Mouse (Mus musculus): ENCODE measurements around the gene Ddx21.

Ddx21 gene

DNA sequence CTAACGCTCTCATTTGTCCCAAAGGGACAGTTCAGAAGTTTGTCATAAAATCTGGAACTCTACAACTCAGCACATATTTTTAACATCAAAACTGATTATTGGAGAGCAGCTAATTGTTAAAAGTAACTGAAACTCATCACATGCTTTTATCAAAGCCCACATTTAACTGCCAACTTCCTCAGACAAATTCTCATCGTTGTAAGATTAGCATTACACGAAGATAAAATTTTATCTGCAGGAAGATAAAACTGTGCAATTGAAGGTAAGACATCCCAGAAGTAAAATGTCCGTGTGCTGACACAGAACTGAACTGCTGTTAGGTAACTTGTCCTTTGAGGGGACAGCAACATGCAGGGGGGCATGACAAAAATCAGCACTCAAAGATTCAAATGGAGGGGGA lies 33.2 kb downstream of the Ddx21 start:
- no peak for DNase-seq

DNA sequence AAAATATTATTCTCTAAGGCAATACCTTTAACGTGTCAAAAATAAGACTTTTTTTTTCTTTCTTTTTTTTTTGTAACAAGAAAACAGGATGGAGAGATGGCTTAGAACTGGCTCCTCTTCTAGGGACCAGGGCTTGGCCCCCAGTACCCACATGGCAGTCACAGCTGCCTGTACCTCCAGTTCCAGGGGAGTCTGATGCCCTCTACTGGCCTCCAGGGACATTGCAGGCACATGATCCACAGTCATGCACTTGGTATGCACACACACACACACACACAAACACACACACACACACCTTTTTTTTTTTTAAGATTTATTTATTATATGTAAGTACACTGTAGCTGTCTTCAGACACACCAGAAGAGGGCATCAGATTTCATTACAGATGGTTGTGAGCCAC lies 44.3 kb downstream of the Ddx21 start:
- no peak for DNase-seq

DNA sequence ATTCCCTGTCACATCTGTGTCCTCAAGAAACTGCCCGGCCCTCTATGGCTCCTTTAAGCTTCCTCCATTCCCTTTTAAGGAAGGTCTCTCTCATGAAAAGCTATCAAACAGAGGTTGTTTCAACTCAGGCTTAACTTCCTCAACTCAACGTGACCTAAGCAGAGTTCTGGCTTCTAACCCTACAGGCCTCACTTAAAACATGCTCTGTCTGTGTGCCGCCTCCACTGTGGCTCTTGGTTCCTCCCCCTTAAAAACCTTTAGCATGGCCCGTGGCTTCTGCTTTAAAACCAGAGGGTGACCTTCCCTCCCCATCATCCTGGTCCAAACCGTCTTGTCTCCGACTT lies 45.6 kb downstream of the Ddx21 start:
- DNase-seq: no peak

DNA sequence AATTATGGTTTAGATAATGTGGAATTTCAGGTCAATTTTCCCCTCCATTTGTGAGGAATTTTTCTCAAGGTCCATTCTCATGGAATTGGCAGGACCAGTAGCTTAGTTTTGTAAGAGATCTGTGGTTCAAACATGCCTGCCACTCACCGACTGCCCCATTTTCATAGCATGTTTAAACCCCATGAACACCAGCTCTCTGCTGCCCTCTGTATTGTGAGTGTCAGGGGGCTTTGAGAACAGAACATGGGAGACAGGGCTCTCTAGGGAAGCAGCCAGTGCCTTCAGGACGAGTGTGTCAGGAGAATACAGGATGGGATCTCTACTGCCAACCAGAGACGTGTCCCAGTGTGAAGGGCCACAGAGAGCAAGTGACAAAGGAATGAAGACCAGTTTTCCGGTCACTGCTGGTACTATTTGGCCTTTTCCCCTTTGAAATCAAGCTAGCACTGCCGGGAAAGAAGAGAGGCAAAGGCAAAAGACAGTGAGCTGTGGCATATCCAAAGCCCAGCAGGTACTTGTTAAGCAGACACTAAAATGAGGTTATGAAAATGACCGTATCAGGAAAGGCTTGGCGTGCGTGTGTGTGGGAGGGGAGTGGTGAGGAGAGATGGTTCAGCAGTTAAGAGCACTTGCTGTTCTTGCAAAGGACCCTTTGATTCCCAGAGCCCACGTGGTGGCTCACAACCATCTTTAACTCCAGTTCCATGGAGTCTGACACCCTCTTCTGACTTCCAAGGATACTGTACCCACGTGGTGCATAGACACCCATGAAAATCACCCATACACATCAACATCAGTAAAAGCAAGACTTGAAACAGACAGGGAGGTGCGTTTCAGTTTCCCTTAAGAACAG lies 46.1 kb downstream of the Ddx21 start:
- no peak for DNase-seq

DNA sequence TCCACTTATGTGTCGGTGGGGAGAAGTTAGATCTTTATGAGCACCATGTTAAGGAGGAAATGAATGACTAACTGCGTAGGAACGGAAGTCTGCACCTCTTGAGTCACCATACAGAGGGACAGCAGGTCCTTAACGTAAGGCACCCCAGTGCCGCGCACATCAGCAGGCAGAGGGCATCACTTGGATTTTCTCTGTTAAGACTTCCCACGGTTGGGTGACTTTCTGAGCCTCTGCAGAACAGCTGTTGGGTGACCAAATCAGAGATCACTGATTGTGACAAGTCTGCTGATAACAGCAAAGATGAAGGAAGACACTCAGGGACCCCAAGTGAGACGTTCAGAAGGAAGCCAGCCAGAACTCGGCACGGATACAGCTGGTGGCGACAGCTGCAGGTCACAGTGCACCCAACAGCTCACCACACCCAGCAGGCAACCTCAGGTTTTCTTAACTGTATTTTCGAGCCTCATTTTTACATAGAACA lies 48.4 kb downstream of the Ddx21 start:
- DNase-seq: no peak

DNA sequence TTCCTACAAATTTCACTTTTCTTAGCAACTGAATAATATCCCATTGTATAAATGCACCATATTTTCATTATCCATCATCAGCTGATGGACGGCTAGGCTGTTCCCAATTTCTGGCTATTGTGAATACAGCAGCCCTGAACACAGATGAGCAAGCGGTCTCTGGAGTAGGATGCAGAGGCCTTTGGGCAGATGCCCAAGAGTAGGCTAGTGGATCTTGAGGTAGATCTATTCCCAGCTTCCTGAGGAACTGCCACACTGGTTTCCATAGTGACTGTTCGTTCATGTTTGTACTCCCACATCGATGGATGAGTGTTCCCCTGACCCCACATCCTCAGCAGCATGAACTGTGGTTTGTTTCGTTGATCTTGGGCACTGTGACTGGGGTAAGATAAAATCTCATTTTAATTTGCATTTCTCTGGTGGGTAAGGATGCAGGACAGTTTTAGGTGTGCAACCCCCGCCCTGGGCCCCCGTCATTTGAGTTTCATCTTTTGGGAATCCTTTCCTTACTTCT lies 51.2 kb downstream of the Ddx21 start:
- no peak for DNase-seq

DNA sequence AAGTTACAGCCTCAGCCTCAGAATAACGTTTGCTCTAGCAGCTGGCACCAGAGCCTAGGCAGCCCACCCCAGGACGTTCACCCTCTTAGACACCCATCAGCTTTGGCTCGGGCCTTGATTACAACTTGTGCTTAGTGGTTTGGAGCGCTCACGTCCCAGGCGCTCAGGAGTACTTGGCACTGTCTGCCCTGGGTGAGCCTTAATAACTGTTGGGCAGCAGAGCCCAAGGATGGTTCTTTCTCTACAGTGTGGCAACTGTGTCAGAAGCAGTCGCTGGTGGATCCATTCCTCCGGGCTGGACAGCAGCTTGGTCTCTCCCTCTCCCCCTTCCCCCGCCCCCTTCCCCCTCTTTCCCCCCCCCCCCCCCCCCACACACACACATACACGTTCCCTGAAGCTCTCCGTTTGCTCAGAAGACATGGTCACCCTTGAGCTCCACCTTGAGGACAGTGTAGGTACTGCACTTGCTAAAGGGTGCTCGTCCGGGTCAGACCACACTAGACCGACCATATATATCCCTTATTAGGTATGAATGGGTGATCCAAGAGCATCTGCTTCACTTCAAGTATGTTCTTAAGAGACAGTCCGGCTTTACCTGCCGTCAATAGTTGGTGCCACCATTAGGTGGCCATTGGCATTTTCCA lies 52.4 kb downstream of the Ddx21 start:
- peak; percentile 65 to 84 for DNase-seq

DNA sequence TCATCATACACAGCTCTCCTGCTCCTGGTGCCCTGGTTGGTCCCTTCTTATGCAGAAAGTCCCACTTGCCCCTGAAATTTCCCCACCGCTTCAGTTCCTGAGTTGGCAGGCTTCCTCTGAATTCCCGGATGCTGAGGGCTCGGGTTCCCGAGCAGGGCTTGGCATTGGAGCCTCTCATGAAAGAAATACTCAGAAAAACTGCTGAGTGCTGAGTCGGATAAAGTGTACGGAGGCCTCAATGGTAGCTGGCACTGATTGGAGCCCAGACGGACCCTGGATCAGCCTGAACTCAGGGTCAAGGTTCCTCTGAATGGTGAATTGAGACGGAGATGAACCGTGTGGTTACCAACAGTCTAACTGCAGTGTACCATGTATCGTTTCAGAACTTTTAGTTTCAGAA lies 55.6 kb downstream of the Ddx21 start:
- DNase-seq: peak in 1 of 2 experiments; percentile 38

DNA sequence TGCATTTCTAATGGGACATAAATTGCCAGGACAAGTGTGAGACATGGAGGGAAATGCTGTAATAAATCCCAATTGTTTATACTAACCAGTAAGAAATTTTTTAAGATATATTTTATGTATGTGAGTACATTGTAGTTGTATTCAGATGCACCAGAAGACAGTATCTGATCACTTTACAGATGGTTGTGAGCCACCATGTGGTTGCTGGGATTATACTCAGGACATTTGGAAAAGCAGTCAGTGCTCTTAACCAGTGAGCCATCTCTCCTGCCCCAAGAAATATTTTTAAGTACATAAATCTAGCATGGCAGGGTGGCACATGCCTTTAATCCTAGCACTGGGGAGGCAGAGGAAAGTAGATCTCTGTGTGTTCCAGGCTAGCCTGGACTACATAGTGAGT lies 56.3 kb downstream of the Ddx21 start:
- no peak for DNase-seq

DNA sequence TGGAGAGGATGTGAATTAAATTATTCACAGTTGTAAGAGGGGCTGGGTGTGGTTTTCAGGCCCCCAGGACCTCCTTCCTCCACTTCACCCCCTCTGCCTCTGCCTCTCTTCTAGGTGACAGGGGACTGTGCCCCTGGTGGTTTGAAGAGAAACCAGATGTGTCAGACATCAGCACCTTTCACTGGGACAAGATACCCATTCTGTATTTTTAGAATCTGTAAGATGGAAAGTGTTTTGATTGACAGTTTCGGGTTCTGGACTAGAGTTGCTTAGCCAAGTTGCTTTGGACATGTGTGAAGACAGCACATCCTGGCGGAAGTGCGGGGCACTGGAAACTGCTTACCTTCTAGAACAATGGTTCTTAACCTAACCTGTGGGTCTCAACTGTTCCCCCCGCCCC lies 57.8 kb downstream of the Ddx21 start:
- DNase-seq: no peak

DNA sequence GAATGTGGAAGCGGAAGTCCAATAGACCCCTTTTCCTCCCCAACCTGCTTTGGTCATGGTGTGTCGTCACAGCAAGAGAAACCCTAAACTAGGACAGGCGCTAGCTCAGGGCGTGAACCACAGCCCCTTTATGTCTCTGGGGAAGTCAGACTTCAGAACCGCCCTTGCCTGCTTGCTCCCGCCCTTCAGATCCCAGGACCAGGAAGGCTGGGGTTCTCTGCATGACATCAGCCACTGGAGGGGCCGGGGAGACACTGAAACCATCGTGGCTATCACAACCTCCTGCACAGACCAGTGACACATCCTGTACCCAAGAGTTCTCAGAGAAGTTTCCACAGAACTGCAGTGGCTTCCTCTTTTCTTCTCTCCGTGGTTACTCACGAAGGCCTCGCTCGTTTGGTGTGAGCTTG lies 58.7 kb downstream of the Ddx21 start:
- peak; percentile 71 to 79 for DNase-seq

DNA sequence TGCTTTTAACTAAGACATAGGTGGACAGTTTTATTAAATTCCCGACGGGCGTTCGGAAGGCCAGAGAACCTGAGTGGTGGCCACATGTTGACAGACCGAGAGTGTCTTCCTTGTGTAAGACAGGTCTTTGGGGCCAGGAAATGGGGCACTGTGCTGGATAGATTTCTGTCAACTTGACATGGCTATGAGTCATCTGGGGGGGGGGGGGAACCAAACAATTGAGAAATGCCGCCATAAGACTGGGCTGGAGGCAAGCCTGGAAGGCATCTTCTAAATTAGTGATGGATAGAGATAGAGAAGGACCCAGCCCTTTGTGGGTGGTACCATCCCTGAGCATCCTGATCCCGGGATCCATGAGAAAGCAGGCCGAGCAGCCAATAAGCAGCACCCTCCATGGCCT lies 59.2 kb downstream of the Ddx21 start:
- DNase-seq: no peak

DNA sequence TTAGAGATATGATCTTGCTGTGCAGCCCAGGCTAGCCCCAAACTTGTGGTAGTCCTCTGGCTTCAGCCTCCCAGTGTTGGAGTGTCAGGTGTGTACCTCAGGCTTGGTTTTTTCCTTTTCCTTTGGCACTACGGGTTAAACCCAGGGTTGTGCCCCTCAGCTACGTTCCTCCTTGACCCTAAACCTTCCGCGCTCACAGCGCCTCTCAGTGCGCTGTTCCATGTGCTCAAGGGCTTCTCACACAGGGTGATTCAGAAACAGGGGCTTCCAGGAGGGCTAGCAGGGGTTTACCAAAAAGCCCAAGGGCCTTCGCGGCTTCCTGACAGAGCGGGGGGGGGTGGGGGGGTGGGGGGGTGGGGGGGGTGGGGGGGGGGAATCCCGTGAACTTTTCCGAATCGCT lies 59.6 kb downstream of the Ddx21 start:
- DNase-seq: no peak

DNA sequence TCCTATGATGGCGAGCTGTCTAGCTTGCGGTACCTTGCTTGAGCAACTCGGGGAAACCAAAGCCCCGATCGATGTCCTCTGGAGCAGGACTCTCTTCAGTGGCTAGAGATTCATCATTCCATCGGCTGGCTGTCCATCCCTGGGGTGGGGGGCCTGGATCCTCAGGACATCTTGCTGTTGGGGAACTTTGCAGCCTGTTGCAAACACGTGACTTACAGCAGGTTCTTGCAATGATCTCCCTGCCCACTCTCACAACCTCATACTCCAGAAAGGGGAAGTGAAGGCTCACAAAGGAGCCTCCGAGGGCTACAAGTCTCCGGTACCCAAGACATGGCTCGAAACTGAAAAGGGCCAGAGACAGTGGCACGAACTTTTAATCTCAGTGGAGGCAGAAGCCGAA lies 60.6 kb downstream of the Ddx21 start:
- DNase-seq: peak in 1 of 2 experiments; percentile 43

DNA sequence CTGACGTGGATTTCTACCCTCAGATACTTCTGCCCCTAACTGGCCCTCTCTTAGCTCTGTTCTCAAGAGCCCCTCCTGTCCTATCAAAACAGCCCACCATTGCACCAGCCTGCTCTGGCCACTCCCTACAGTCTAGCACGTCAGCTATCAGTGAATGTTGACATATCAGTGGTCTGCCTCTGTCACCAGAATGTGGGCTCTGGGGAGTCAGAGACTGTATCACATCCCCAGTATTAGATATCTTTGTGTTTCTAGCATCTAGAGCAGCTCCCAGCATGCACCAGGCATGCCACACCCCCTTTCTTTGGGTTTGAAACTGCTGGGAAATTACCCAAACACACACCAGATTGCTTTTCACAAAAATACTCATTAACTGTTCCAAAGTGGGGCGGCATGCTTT lies 61.3 kb downstream of the Ddx21 start:
- DNase-seq: no peak

DNA sequence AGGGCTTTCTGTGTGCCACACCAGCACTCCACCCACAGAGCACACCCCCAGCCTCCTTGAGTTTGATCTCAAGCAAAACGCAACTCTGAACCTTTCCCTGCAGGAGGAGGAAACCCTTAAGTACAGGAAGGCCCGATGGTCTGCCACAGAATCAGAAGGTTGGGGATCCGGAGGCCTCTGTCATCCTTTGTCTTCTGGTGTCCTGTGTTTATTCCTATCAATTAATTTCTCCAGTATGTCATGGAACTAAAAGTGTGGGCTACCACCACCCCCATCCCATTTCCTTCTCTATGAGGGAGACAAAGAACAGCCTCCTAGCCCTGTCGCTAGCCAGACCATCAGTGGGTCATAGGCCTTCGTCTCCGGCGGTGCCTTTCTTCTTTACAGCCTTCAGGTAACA lies 67.6 kb downstream of the Ddx21 start:
- peak; percentile 33 to 67 for DNase-seq

DNA sequence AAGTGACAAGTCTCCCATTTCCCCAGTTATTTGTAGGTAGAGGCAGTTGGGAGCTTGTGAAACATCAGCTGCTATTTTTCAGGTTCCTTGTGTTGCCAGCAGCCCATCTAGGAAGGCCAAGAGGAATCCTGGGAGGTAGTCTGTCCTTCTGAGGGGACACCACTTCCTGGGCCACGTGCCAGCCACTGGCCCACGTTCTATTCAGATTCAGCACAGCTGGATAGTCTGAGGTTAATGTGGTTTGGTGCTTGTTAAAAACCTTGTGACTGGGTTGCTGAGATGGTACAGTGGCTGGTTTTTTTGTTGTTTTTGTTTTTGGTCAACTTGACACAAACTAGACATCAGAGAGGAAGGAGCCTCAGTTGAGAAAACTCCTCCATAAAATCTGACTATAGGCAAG lies 69.2 kb downstream of the Ddx21 start:
- DNase-seq: no peak
